Mouse (Mus musculus) MN1 (cell line): ENCODE measurements around the gene Hsf5.

Experiments used
- DNase-seq: peaks from one replicate; pipeline ENCODE4 v3.0.0-alpha.2; 2016; ENCODE audit warnings: low spot score

Gene Hsf5

GRCm38 (mm10) chr11:87688478-87689203, 71.7 kb downstream of the Hsf5 start:
- DNase-seq: no peak

DNA sequence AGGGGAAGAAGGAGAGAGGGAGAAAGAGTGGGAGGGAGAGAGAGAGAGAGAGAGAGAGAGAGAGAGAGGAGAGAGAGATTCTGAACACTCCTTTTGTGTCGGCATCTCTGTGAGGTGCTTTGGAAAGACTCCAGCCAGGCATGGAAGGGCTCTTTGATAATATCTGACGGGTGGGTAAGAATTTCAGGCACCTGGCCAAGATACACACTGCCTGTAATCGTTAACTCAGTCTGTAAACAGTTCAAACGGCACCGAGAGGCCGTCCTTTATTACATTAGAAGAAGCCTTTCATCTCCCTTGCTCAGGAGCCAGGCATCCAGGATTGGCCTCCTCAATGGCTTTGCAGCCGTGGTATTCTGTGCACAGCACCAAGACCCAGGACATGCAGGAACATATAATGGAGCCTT, 72.4 kb downstream of the Hsf5 start:
- peak; percentile 71 for DNase-seq

DNA sequence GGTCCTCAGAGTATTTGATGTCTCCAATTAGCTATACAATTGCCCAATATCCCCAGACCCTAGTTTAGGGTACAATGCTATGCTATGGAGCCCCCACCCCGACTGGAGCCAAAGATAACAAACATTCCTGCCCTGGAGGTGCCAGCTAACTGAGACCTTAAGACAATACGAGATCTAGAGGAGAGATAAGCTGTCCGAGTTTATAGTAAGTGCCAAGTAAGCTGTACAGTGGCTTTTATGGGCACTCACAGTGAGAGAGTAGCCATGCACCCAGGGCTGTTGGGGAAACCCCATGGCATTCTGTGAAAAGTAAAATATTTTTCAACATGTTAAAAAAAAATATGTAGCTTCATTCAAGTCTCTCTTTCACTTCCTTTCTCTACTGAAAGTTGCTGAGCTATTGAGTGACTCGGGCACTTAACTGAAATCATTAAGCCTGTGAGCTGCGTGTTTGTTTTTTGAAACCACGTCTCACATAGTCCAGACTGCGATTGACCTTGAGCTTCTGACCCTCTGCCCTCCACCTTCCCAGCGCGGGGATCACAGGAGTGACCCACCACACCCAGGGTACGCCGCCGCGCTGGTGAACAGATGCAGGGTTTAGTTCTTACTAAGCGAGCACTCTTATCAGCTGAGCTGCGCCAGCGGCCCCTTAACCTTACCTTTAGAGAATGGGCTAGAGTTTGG, 73.2 kb downstream of the Hsf5 start:
- no peak for DNase-seq

GRCm38 (mm10) chr11:87697131-87697682, 80.2 kb downstream of the Hsf5 start:
- peak; percentile 27 for DNase-seq

- DNase-seq: no peak
Observed at GRCm38 (mm10) chr11:87698126-87698525, 81.2 kb downstream of the Hsf5 start.

- DNase-seq: no peak
Observed at GRCm38 (mm10) chr11:87701108-87701507, 84.1 kb downstream of the Hsf5 start.

GRCm38 (mm10) chr11:87701877-87702620, 85.1 kb downstream of the Hsf5 start:
- no peak for DNase-seq

GRCm38 (mm10) chr11:87703654-87704053, 86.7 kb downstream of the Hsf5 start:
- no peak for DNase-seq

DNA sequence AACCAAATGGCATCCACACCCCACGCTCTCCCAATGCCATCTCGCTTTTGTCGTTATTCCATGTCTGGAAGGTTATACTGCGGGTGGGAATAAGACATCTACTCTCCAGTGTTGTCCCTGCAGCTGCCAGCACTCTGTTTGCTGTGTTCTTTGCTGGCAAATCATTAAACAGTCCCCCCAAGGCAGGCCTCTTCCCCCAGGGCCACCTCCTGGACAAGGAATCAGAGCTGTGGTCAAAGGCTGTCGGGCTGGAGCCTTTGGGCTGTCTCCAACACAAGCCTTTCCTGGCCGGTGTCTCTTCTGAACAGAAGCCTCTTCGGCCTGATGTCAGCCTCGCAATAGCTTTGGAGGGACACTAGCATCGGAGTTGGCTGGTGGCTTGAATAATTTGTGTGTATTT, 87.3 kb downstream of the Hsf5 start:
- DNase-seq: no peak

GRCm38 (mm10) chr11:87707570-87707969, 90.6 kb downstream of the Hsf5 start:
- DNase-seq: no peak

- DNase-seq: no peak
Observed at GRCm38 (mm10) chr11:87708979-87709378, 92.0 kb downstream of the Hsf5 start.
